Mouse (Mus musculus) thymus, adult 2 months (tissue): Measurements from ENCODE around the gene Ext2.

ENCODE experiments used
- CTCF ChIP-seq: fragments of 200-500 bp; IDR thresholded peaks from 2 replicates; pipeline ENCODE4 v1.5.1; 2012; ENCODE audit warnings: mild to moderate bottlenecking, control low read depth, low read length, moderate library complexity, borderline replicate concordance; ENCODE audit not compliant: control insufficient read depth, poor library complexity, insufficient read depth; ENCODE audit errors: extremely low read depth
- POLR2A ChIP-seq: fragments of 200-500 bp; IDR thresholded peaks from 2 replicates; pipeline ENCODE4 v1.6.1; 2012; ENCODE audit warnings: mild to moderate bottlenecking, low read length, control low read depth, moderate library complexity; ENCODE audit not compliant: control insufficient read depth, poor library complexity, insufficient read depth; ENCODE audit errors: extremely low read depth

DNA sequence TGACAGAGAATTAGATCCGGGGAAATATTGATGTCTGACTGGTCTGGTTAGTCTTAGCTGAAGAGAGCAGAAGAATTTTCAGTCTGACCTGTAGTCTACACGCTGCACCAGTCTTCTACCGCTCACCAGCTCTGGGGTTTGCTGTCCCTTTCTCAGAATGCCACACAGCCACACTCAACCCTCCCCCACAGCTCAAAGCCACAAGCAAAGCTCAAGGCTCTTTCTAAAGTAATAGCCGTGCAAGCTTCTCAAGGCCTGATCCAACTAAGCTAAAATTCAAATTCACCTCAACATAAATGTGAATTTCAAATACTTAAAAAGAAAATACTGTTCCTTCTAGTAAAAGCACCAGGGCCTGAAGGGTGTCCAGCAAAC is 45.3 kb downstream of the Ext2 start:
- no peak for TF ChIP-seq CTCF
- no peak for TF ChIP-seq POLR2A
